Mouse (Mus musculus): ENCODE results near the gene Ano3.

- TF ChIP-seq POLR2A (IDR thresholded peaks at IDR 0.05; ENCODE audit: insufficient read depth, low read depth, low read length) (no peak), EP300 (IDR thresholded peaks at IDR 0.05; ENCODE audit: insufficient read depth, low read depth, low read length) (no peak), CTCF (IDR thresholded peaks at IDR 0.05) (no peak)
Observed at GRCm38 (mm10) chr2:110740493-110740892, 210.2 kb downstream of the Ano3 start.
